Mouse (Mus musculus) MEL (cell line): Measurements from ENCODE around the gene Brd9. TPM values are rescaled to one million over a fixed set of nuclear protein-coding genes. Genes with fewer than 3 reads are reported as not detected.

Experiments
- DNase-seq: peaks from one replicate; pipeline ENCODE4 v3.0.0; 2011; ENCODE audit warnings: low read depth, low spot score
- H3K27ac ChIP-seq: 2 replicates; pipeline ENCODE4 v1.5.1; 2012; ENCODE audit warnings: low read depth, mild to moderate bottlenecking, control low read depth, low read length, moderate library complexity; ENCODE audit not compliant: control insufficient read depth
- H3K27me3 ChIP-seq, 2 experiments: fragments of 150-350 bp in 1 of 2; sonication (generic) in 1 of 2; 2 replicates each; pipeline ENCODE4 v1.6.1; 2012; ENCODE audit warnings: low read length in 2 of 2, mild to moderate bottlenecking in 2 of 2, improper control_type of control experiment in 1 of 2, moderate library complexity in 1 of 2; ENCODE audit not compliant: insufficient read depth in 2 of 2, control insufficient read depth in 1 of 2
- H3K36me3 ChIP-seq, 2 experiments: 2 replicates each; pipeline ENCODE4 v1.6.1; 2012 to 2014; ENCODE audit warnings: low read length in 2 of 2, improper control_type of control experiment in 1 of 2, inconsistent platforms in 1 of 2, mild to moderate bottlenecking in 1 of 2; ENCODE audit not compliant: insufficient read depth in 2 of 2, control insufficient read depth in 1 of 2
- H3K4me1 ChIP-seq, 2 experiments: fragments of 150-350 bp in 1 of 2; sonication (generic) in 1 of 2; 2 replicates each; pipeline ENCODE4 v1.6.1; 2012; ENCODE audit warnings: low read length in 2 of 2, improper control_type of control experiment in 1 of 2, mild to moderate bottlenecking in 1 of 2; ENCODE audit not compliant: insufficient read depth in 2 of 2, control insufficient read depth in 1 of 2
- H3K4me3 ChIP-seq, 2 experiments: fragments of 150-350 bp in 1 of 2; sonication (generic) in 1 of 2; 2 replicates each; pipeline ENCODE4 v1.5.1; 2012; ENCODE audit warnings: low read depth in 2 of 2, low read length in 2 of 2, mild to moderate bottlenecking in 2 of 2, moderate library complexity in 2 of 2, control low read depth in 1 of 2, improper control_type of control experiment in 1 of 2; ENCODE audit not compliant: control insufficient read depth in 1 of 2, insufficient read depth in 1 of 2
- H3K79me2 ChIP-seq: 2 replicates; pipeline ENCODE4 v1.6.1; 2012; ENCODE audit warnings: mild to moderate bottlenecking, low read length, moderate library complexity; ENCODE audit not compliant: control insufficient read depth, poor library complexity, insufficient read depth
- H3K9ac ChIP-seq: 2 replicates; pipeline ENCODE4 v1.6.1; 2012; ENCODE audit warnings: low read depth, mild to moderate bottlenecking, control low read depth, low read length, moderate library complexity; ENCODE audit not compliant: control insufficient read depth, poor library complexity, severe bottlenecking
- H3K9me3 ChIP-seq: fragments of 150-350 bp; sonication (generic); replicated peaks from 2 replicates; pipeline ENCODE4 v1.6.1; 2012; ENCODE audit warnings: mild to moderate bottlenecking, low read length, improper control_type of control experiment, moderate library complexity; ENCODE audit not compliant: insufficient read depth
- CHD2 ChIP-seq: IDR thresholded peaks from 2 replicates; pipeline ENCODE4 v1.6.1; 2011; ENCODE audit warnings: low read length, improper control_type of control experiment
- CTCF ChIP-seq, 3 experiments: IDR thresholded peaks in 2 of 3; conservative IDR thresholded peaks in 1 of 3; 2 replicates each; pipeline ENCODE4 v1.5.1; 2011 to 2012; ENCODE audit warnings: low read length in 3 of 3, low read depth in 2 of 3, mild to moderate bottlenecking in 2 of 3, improper control_type of control experiment in 1 of 3, inconsistent platforms in 1 of 3, mixed read lengths in 1 of 3, moderate library complexity in 1 of 3; ENCODE audit not compliant: control insufficient read depth in 1 of 3, insufficient read depth in 1 of 3, poor library complexity in 1 of 3, severe bottlenecking in 1 of 3
- E2F4 ChIP-seq: IDR thresholded peaks from 2 replicates; pipeline ENCODE4 v1.6.1; 2011; ENCODE audit warnings: low read depth, low read length, improper control_type of control experiment, borderline replicate concordance
- EP300 ChIP-seq, 2 experiments: IDR thresholded peaks; 2 replicates each; pipeline ENCODE4 v1.6.1; 2011; ENCODE audit warnings: improper control_type of control experiment in 2 of 2, low read length in 2 of 2, low read depth in 1 of 2, mild to moderate bottlenecking in 1 of 2
- ETS1 ChIP-seq: IDR thresholded peaks from 2 replicates; pipeline ENCODE4 v1.6.1; 2012; ENCODE audit warnings: low read depth, mild to moderate bottlenecking, inconsistent platforms, low read length, improper control_type of control experiment, moderate library complexity
- GATA1 ChIP-seq: IDR thresholded peaks from 2 replicates; pipeline ENCODE4 v1.6.1; 2011; ENCODE audit warnings: low read depth, low read length, improper control_type of control experiment
- HCFC1 ChIP-seq: IDR thresholded peaks from 2 replicates; pipeline ENCODE4 v1.6.1; 2012; ENCODE audit warnings: low read depth, mild to moderate bottlenecking, inconsistent platforms, low read length, improper control_type of control experiment, moderate library complexity
- JUND ChIP-seq: IDR thresholded peaks from 2 replicates; pipeline ENCODE4 v1.6.1; 2011; ENCODE audit warnings: low read depth, mild to moderate bottlenecking, improper control_type of control experiment, low read length
- KAT2A ChIP-seq: conservative IDR thresholded peaks from 2 replicates; pipeline ENCODE4 v1.6.1; 2012; ENCODE audit warnings: low read depth, low read length, improper control_type of control experiment, inconsistent platforms
- MAX ChIP-seq: IDR thresholded peaks from 2 replicates; pipeline ENCODE4 v1.6.1; 2011; ENCODE audit warnings: low read length, improper control_type of control experiment
- MAZ ChIP-seq: IDR thresholded peaks from 2 replicates; pipeline ENCODE4 v1.6.1; 2012; ENCODE audit warnings: low read depth, mild to moderate bottlenecking, inconsistent platforms, low read length, improper control_type of control experiment
- MEF2A ChIP-seq: IDR thresholded peaks from 2 replicates; pipeline ENCODE4 v1.6.1; 2014; ENCODE audit warnings: low read depth, mild to moderate bottlenecking, inconsistent platforms, low read length, improper control_type of control experiment; ENCODE audit not compliant: poor library complexity, insufficient replicate concordance, severe bottlenecking; ENCODE audit errors: extremely low read depth
- MXI1 ChIP-seq: IDR thresholded peaks from 2 replicates; pipeline ENCODE4 v1.6.1; 2011; ENCODE audit warnings: mild to moderate bottlenecking, low read depth, low read length, improper control_type of control experiment
- MYB ChIP-seq: IDR thresholded peaks from 2 replicates; pipeline ENCODE4 v1.6.1; 2011; ENCODE audit warnings: mild to moderate bottlenecking, low read depth, low read length, improper control_type of control experiment
- NRF1 ChIP-seq: IDR thresholded peaks from 2 replicates; pipeline ENCODE4 v1.6.1; 2014; ENCODE audit warnings: low read depth, mild to moderate bottlenecking, inconsistent platforms, low read length, improper control_type of control experiment, moderate library complexity; ENCODE audit not compliant: poor library complexity, insufficient read depth, severe bottlenecking
- RAD21 ChIP-seq: IDR thresholded peaks from 2 replicates; pipeline ENCODE4 v1.6.1; 2011; ENCODE audit warnings: mild to moderate bottlenecking, low read depth, low read length, improper control_type of control experiment
- TAL1 ChIP-seq: IDR thresholded peaks from 2 replicates; pipeline ENCODE4 v1.6.1; 2012; ENCODE audit warnings: mild to moderate bottlenecking, inconsistent platforms, low read length, moderate library complexity, mixed read lengths
- TBP ChIP-seq: IDR thresholded peaks from 2 replicates; pipeline ENCODE4 v1.8.0; 2011; ENCODE audit warnings: low read depth, low read length, improper control_type of control experiment
- TCF12 ChIP-seq: IDR thresholded peaks from 2 replicates; pipeline ENCODE4 v1.6.1; 2014; ENCODE audit warnings: low read depth, mild to moderate bottlenecking, inconsistent platforms, low read length, improper control_type of control experiment, moderate library complexity
- ZC3H11A ChIP-seq: IDR thresholded peaks from 2 replicates; pipeline ENCODE4 v1.6.1; 2012; ENCODE audit warnings: low read depth, mild to moderate bottlenecking, inconsistent platforms, low read length, improper control_type of control experiment
- ZMIZ1 ChIP-seq: IDR thresholded peaks from 2 replicates; pipeline ENCODE4 v1.6.1; 2012; ENCODE audit warnings: low read depth, mild to moderate bottlenecking, inconsistent platforms, low read length, improper control_type of control experiment, moderate library complexity
- ZNF384 ChIP-seq: IDR thresholded peaks from 2 replicates; pipeline ENCODE4 v1.6.1; 2012; ENCODE audit warnings: low read depth, mild to moderate bottlenecking, inconsistent platforms, low read length, improper control_type of control experiment
- polyA plus RNA-seq, 2 experiments: library from polyadenylated mRNA; stranded (reverse) in 1 of 2; unstranded in 1 of 2; fragments of >175 nt in 1 of 2; fragments of >200 nt in 1 of 2; gene quantifications; 2 replicates each; pipeline versions ENCODE4 v1.2.1 to v1.2.4; 2012; ENCODE audit warnings: low replicate concordance in 2 of 2, low read depth in 1 of 2; ENCODE audit not compliant: insufficient read length in 2 of 2, insufficient read depth in 1 of 2, missing spikeins in 1 of 2
- total RNA-seq: library from RNA; depleted of rRNA; stranded (reverse); fragments of 300-350 nt; gene quantifications from 2 replicates; pipeline ENCODE4 v1.2.3, GENCODE M21; 2012

Brd9 gene
- total and polyA plus RNA-seq, 3 experiments: 21.4 to 29.2 TPM; not detected in 1

- TF ChIP-seq ZC3H11A: no peak
- TF ChIP-seq CHD2: no peak
- TF ChIP-seq MYB: no peak
- no peak for TF ChIP-seq ZNF384
- no peak; the same call in 1 of the 2 replicates for TF ChIP-seq ZMIZ1
- TF ChIP-seq, all 39 proteins: peak for 17
Measured at GRCm38 (mm10) chr13:73937321-73938176, at the start of gene Brd9, which contains the start of gene Trip13 (continued).

- Histone ChIP-seq H3K36me3 (no peaks in the 10 kb centered on the region), H3K27ac (no peak overlapping the region), H3K4me3 (no peak overlapping the region), H3K27me3 (peaks cover 0 to 2% of the 10 kb centered on the region in 2 experiments; a peak in 3 of 4 replicates), H3K9ac (no peak overlapping the region), H3K9me3 (no peaks in the 10 kb centered on the region), H3K4me1 (no peaks in the 10 kb centered on the region), H3K79me2 (no peaks in the 10 kb centered on the region)
- DNase-seq: no peak
- TF ChIP-seq TBP (no peak), EP300 (IDR thresholded peaks at IDR 0.05; ENCODE audit: low read depth in 1 of 2, low read length in 2 of 2) (no peak), NRF1 (no peak), MXI1 (no peak), RAD21 (no peak), MEF2A (no peak), MAX (no peak), E2F4 (no peak), HCFC1 (no peak), ZNF384 (no peak), ZC3H11A (no peak), TAL1 (no peak), JUND (no peak), ETS1 (no peak), CTCF (IDR thresholded peaks at IDR 0.05 in 2 of 3, conservative IDR thresholded peaks at IDR 0.05 in 1 of 3; ENCODE audit: control insufficient read depth in 1 of 3, insufficient read depth in 1 of 3, low read depth in 2 of 3, low read length in 3 of 3, poor library complexity in 1 of 3, severe bottlenecking in 1 of 3) (no peak), GATA1 (no peak), KAT2A (no peak), MYB (no peak), MAZ (no peak), TCF12 (no peak)
Measured at GRCm38 (mm10) chr13:73892493-73893178, 45.0 kb upstream of the Brd9 start.
